Mouse (Mus musculus): ENCODE data around the gene Olfr658. TPM values are rescaled to one million over a fixed set of nuclear protein-coding genes. Genes with fewer than 3 reads are reported as not detected.

Gene Olfr658
- polyA plus RNA-seq, 1 experiment, result not detected

DNA sequence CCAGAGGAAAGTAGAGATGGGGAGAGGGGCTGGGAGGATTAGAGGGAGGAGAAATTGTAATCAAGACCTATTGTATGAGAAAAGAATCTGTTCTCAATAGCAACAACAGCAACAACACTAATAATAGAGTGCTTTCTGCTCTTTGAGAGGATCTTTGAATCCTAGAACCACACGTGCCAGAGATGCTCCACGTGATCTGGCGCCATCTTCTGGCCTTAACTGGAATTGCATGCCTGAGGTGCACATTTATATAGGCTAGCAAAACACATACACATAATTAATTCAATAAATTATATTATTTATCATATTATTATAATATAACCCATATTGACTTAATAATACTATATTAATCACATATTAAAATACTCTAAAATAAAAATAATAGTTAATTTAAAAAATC is 43.9 kb downstream of the Olfr658 start:
- TF ChIP-seq POLR2A (IDR thresholded peaks at IDR 0.05; ENCODE audit: control insufficient read depth, extremely low read depth, insufficient read depth, low read length, poor library complexity) (no peak), CTCF (IDR thresholded peaks at IDR 0.05; ENCODE audit: borderline replicate concordance, control insufficient read depth, extremely low read depth, insufficient read depth, low read length, poor library complexity) (no peak)
- DNase-seq, result peak; percentile 57
- H3K4me1 ChIP-seq (replicated peaks; ENCODE audit: control insufficient read depth, insufficient read depth, low read length), result no peaks in the 10 kb centered on the region
- 21% methylated on average over 3 of the region's 3 CpGs for WGBS
- H3K4me3 ChIP-seq (ENCODE audit: control insufficient read depth, insufficient read depth, low read length), result no peak overlapping the region
- no peaks in the 10 kb centered on the region for H3K36me3 ChIP-seq (ENCODE audit: control insufficient read depth, insufficient read depth, low read length)
- no peaks in the 10 kb centered on the region for H3K27me3 ChIP-seq (ENCODE audit: control insufficient read depth, insufficient read depth, low read length)
- no peak overlapping the region for H3K27ac ChIP-seq (ENCODE audit: control insufficient read depth, insufficient read depth, low read length)

DNA sequence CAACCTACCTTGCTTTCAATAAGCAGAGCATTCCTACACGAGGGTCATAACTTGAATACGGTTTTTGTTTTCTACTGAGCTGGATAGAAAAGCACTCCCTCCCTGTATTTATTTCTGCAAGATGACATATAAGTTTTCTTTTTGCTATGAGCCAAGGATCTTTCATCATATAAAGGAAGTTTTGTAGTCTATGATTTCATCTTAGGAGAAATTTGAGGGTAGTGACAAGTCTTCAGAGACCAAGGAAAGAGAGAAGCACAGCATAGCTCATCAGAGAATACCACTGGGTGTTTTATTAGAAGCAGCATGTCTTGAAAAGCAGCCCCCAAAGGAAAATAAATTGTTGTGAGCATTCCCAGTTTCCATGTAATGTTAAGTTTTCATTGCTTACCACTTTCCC is 45.4 kb downstream of the Olfr658 start, which contains the start of gene Olfr655:
Gene Olfr655 (minus strand): TSS at position 101 of the 400 bp plus-strand sequence.
- no peaks in the 10 kb centered on the region for H3K4me1 ChIP-seq (replicated peaks; ENCODE audit: control insufficient read depth, insufficient read depth, low read length)
- H3K36me3 ChIP-seq (ENCODE audit: control insufficient read depth, insufficient read depth, low read length), result no peaks in the 10 kb centered on the region
- 92% methylated on average over 2 of the region's 2 CpGs for WGBS
- no peak within 1 kb of the TSS for H3K4me3 ChIP-seq (ENCODE audit: control insufficient read depth, insufficient read depth, low read length)
- H3K27ac ChIP-seq (ENCODE audit: control insufficient read depth, insufficient read depth, low read length), result no peak within 1 kb of the TSS
- DNase-seq, result no peak
- TF ChIP-seq CTCF (IDR thresholded peaks at IDR 0.05; ENCODE audit: borderline replicate concordance, control insufficient read depth, extremely low read depth, insufficient read depth, low read length, poor library complexity) (no peak), POLR2A (IDR thresholded peaks at IDR 0.05; ENCODE audit: control insufficient read depth, extremely low read depth, insufficient read depth, low read length, poor library complexity) (no peak)
- no peaks in the 10 kb centered on the region for H3K27me3 ChIP-seq (ENCODE audit: control insufficient read depth, insufficient read depth, low read length)

Other genes starting within 250 kb of the Olfr658 start
- gene Trim30c, start 246.5 kb downstream of the Olfr658 start, polyA plus RNA-seq (2012; rRNA removed), result 0.06 TPM in 1 of 2 replicates, not detected in the other
- gene Trim30a, start 182.1 kb downstream of the Olfr658 start, polyA plus RNA-seq (2012; rRNA removed), result 10.3 and 16.8 TPM in 2 replicates
- 2.2 and 4.8 TPM in 2 replicates for gene Trim30d, start 139.5 kb downstream of the Olfr658 start, polyA plus RNA-seq (2012; rRNA removed)
- not detected in 2 replicates for gene Olfr651, start 97.2 kb downstream of the Olfr658 start, polyA plus RNA-seq (2012; rRNA removed)
- gene Olfr652, start 86.4 kb downstream of the Olfr658 start, polyA plus RNA-seq (2012; rRNA removed), result not detected in 2 replicates
- not detected in 2 replicates for gene Olfr653, start 70.0 kb downstream of the Olfr658 start, polyA plus RNA-seq (2012; rRNA removed)
- not detected in 2 replicates for gene Olfr654, start 60.3 kb downstream of the Olfr658 start, polyA plus RNA-seq (2012; rRNA removed)
- gene Olfr655, start 45.5 kb downstream of the Olfr658 start, polyA plus RNA-seq (2012; rRNA removed), result not detected in 2 replicates
- gene Olfr656, start 33.4 kb downstream of the Olfr658 start, polyA plus RNA-seq (2012; rRNA removed), result not detected in 2 replicates
- gene Olfr657, start 22.5 kb downstream of the Olfr658 start, polyA plus RNA-seq (2012; rRNA removed), result not detected in 2 replicates
- not detected in 2 replicates for gene Olfr659, start 19.4 kb upstream of the Olfr658 start, polyA plus RNA-seq (2012; rRNA removed)
- not detected in 2 replicates for gene Olfr661, start 39.2 kb upstream of the Olfr658 start, polyA plus RNA-seq (2012; rRNA removed)
- gene Usp17le, start 130.2 kb upstream of the Olfr658 start, polyA plus RNA-seq (2012; rRNA removed), result 0.08 and 0.12 TPM in 2 replicates
- not detected in 2 replicates for gene Usp17lb, start 195.3 kb upstream of the Olfr658 start, polyA plus RNA-seq (2012; rRNA removed)
- not detected in 2 replicates for gene Usp17la, start 209.7 kb upstream of the Olfr658 start, polyA plus RNA-seq (2012; rRNA removed)
- gene Olfr665, start 230.7 kb upstream of the Olfr658 start, polyA plus RNA-seq (2012; rRNA removed), result not detected in 2 replicates
- not detected in 2 replicates for gene Olfr666, start 248.6 kb upstream of the Olfr658 start, polyA plus RNA-seq (2012; rRNA removed)